Mouse (Mus musculus): ENCODE data around the gene Ptprm.

Gene Ptprm

DNA sequence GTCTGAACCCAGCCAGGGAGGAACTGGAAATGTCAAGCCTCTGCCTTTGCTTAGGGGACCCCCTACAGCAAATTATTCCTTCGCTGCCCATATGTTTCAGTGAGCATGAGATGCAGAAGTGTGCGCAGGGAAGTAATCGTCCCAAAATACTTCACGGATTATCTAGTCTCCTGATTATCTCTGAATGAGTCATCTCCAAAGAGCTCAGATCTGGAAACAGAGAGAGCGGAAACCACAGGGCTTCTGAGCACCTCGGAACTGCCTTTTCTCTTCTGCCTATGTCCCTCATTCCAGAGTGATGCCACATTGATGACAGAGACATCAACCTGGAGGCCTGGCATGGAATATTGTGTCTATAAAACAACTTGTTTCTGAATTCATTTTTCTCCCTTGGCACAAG, 11.3 kb downstream of the Ptprm start:
- DNase-seq: no peak

GRCm38 (mm10) chr17:67340362-67340761, 13.9 kb downstream of the Ptprm start:
- DNase-seq: no peak

- DNase-seq: no peak
These were observed 14.7 kb downstream of the Ptprm start for GRCm38 (mm10) chr17:67339569-67339968.

DNA sequence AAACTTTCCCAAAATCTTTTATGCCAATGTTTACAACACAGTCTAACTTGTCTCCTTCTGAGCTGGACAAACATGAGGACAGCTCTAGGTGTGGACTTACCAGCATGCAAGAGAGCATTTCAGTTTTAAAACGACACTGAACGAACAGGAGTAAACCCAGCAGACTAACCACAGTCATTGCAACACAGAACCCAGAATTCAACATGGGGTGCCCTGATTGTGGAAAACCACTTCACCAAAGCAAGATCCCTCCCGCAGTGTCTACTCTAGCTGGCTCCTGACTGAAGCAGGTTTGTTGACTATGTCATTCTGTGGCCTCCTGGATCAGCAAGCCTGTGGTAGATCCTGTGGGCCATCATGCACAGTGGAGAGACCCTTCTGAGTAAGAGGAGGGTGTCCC, 19.9 kb downstream of the Ptprm start:
- no peak for DNase-seq

DNA sequence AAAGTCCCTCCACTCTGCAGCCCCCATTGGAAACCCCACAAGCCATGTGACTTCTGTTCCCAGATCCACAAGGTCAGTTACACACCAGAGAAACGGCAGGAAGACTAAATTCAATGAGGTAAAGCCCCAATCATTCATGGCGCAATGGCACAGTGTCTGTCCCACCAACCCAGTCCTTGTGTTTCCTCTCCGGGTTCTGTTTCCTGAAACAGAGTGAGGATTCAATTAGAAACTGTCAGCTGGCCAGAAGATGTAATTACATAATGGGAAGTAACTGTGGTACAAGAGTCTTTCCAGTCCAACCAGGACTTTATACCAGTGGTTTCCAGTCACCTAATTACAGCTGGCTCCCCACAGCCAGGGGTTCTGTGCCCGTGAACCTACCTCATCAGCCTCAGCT, 24.8 kb downstream of the Ptprm start:
- no peak for DNase-seq

DNA sequence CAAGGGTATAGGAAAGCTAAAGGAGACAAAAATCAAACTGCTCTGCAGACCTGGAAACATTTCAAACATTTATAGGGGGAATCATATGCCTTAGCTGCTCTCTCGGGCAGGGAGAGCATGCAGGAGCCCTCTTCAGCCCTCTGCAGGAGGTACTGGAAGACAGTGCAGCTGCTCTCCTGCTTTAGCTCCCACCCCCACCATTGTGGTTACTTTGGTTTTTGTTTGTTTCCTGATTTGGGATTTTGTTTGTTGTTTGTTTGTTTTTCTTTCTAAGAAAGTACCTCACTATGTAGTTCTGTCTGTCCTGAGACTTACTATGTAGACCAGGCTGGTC, 29.8 kb downstream of the Ptprm start:
- no peak for DNase-seq

- DNase-seq: no peak
These were observed 30.3 kb downstream of the Ptprm start for GRCm38 (mm10) chr17:67323777-67324498.

DNA sequence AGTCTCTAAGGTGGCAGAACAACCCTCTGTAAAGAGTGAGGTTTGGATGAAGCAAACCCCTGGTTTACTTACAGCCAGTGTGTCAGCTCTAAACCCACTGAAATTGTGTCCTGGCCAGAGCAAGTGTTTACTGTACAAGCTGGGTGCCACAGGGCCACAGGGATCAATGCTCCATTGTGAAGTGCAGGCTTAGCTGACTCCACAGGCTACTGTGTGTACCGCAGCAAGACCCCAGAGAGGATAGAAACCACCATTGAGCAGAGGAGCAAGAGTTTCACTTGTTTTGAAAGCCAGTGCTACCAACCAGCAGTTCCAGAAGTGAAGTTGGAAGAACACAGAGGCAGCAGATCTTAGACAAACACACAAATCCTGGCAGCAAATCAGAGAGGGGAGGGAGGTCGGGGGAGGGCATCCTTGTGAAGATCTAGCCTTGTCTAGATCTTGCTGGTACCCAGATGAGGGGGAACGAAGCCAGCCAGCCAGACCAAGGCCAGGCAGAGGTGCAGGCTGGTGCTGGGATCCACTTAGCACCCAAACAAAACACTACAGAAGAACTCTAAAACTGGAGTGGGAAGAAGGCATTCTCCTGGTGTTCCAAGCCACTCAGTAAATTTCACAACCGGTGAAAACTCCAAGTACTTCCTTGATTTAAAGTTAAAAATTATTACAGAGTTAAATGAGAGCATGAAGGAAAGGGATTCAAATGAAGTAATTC, 39.6 kb downstream of the Ptprm start:
- DNase-seq: peak; percentile 41

- DNase-seq: no peak
These were observed 45.8 kb downstream of the Ptprm start for GRCm38 (mm10) chr17:67308421-67308820.

- DNase-seq: no peak
These were observed 48.0 kb downstream of the Ptprm start for GRCm38 (mm10) chr17:67306066-67306845.

- peak; percentile 70 for DNase-seq
These were observed 49.4 kb downstream of the Ptprm start for GRCm38 (mm10) chr17:67304831-67305230.

- DNase-seq: peak; percentile 61
These were observed 50.7 kb downstream of the Ptprm start for GRCm38 (mm10) chr17:67303326-67304099.

- no peak for DNase-seq
These were observed 51.7 kb downstream of the Ptprm start for GRCm38 (mm10) chr17:67302569-67302968.

- DNase-seq: no peak
These were observed 52.2 kb downstream of the Ptprm start for GRCm38 (mm10) chr17:67302074-67302473.

DNA sequence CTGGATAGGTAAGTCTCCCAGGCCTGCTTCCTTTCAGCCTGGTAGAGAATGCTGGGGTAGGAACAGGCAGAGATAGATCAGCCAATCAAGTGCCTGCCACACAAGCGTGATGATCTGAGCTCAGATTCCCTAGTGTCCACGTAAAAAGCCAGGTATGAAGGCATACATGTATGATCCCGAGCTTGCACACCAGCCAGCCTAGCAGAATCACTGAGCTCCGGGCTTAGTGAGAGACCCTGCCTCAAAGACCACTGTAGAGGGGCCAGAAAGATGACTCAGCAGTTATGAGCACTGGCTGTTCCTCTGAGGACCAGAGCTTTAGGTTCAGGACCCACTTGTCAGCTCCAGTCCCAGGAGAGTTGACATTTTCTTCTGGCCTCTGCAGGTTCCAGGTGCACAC, 52.9 kb downstream of the Ptprm start:
- no peak for DNase-seq

DNA sequence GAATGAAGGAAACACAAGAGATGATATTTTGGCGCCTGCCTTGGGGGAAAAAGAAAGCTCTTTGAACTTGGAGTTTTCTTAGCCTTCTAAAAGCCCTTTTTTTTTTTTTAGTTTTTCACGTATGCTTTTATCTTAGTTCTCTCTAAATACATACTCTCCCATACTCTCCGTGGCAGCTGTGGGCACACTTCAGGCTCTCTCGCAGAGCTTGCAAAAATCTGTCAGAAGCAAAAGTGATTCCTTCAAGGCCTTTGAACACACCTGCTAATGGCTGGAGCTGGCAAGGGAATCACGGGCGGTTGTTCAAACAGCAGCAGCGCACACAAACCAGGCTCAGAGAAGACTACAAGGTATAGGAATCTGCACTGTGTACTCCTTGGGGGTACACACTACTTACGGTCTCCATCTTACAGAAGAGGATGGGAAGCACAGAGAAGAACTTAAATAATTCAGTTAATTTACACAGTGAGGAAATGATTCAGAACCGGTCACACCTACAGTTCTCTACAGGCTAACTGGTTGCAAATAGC, 55.9 kb downstream of the Ptprm start:
- no peak for DNase-seq

DNA sequence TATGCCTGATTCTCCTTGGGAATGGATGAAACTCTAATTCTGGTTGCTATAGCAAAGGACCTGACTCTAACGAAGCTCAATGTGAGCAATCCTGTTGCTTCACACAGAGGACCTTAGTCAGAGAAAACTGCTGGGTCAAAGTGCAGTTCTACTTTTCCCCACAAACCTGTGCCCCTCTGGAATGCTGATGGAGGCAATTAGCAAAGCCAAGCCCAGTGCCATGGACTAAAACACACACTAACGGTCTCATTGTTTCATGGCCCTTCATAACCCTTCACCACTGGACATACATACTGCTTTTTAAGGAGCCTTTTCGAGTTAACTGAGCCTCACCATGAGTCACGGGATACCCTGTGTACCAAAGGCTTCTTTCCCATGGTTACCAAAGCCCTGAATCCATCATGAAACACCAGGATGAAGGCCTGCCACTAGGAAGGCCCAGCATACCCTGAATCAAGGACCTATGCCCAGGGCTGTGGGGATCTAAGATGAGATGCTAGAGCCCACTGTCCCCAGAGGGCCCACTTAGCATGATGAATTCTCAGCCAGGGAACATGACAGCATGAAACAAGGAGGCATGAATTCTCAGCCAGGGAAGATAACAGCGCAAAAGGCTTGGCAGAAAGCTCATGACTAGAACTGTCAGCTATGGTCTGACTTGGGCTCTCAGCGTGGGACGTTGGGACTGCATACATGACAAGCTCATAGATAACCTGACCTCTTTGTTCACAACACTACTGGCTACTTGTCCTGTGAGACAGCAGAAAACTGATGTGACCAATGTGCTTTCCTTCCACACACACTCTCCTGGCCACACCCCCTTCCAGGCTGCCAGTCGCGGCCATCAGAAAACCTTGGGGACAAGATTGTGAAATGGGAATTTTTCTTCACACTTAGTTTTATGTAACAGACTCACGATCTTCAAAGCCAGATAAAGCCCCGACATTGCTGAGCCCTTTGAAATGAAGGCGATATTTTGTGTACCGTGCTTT, 57.4 kb downstream of the Ptprm start:
- peak; percentile 38 for DNase-seq

DNA sequence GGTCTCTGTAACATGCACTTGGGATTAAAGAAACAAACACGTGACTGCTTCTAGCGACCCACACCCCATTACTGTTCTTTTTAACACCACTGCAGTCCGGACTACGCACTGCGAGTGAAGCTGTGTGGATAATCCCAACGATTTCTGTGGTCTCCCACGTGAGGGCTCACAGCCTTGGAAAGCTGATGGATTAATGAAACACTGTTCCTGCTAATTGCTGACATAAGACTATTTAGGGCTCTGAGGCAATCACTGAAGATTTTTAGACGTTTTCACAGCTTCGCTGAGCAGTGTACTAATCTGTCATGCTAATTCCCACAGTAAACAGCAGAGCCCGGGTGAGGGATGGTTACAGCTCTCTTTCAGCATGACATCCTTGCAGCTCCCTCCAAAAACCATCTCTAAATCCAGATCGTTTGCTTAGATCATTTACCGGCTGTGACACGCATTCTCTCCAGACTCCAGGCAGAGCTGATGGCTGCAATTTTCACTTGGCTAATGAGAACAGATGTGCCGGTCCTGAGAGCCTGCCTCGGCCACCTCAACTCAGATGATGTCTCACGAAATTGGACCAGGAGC, 63.5 kb downstream of the Ptprm start:
- DNase-seq: no peak

- DNase-seq: no peak
These were observed 66.8 kb downstream of the Ptprm start for GRCm38 (mm10) chr17:67287501-67287900.

DNA sequence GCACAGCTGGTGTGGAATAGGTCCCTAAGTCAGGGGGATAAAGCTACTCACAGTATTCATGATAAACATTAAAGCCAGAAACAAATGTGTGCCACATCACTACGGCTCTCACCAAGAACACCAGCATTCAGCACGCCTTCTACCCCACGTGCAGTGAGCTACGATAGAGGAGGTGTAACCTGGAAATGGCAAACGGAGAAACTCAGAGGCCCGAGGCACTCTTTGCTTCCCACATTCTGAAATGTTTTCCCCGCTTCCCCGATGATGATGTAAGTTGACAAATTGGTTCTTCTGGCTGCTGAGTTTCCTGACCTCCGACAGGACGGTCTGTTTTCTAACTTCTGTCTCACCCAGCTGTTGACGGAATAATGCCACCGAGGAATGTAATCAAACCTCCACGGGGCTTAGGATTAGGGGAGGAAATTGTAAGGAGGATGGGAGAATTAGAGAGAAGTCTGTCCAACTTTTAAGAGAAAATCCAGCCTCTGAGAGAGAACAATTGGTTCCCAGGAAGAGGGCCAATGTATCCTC, 72.6 kb downstream of the Ptprm start:
- DNase-seq: no peak

Measured in lung, postnatal 14 days (tissue).